Mouse (Mus musculus) bone marrow macrophage, adult 2 months (primary cell): ENCODE results near the gene Psmd4.

Source experiments
- CTCF ChIP-seq: IDR thresholded peaks from 2 replicates; pipeline ENCODE4 v1.5.1; 2012; ENCODE audit warnings: low read depth, mild to moderate bottlenecking, low read length, moderate library complexity
- POLR2A ChIP-seq: IDR thresholded peaks from 2 replicates; pipeline ENCODE4 v1.6.1; 2012; ENCODE audit warnings: mild to moderate bottlenecking, low read depth, low read length, borderline replicate concordance

DNA sequence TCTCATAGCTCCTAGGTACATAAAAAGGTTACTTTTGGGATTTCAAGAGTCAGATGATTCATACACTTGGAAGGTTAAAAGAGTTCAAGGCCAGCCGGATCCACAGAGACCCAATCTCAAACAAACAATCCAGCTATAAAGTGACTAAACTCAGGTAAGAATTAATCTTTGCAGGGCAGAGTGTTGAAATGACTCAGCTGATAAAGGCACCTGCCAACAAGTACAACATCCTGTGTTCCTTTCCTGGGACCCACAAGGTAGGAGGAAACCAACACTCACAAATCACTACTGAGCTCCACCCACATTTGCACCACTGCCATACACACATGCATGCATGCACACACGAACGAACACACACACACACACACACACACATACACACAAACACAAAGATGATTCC is 13.8 kb downstream of the Psmd4 start:
- TF ChIP-seq CTCF (no peak), POLR2A (no peak)
